Mouse (Mus musculus) ovary, postnatal 14 days (tissue): ENCODE data around the gene Bicra.
A peak's percentile ranks its signal among the peaks of the same experiment; 100 is the strongest.

Source experiments
- DNase-seq: peaks from one replicate; pipeline ENCODE4 v3.0.0; 2022; ENCODE audit warnings: low spot score

The Bicra gene

DNA sequence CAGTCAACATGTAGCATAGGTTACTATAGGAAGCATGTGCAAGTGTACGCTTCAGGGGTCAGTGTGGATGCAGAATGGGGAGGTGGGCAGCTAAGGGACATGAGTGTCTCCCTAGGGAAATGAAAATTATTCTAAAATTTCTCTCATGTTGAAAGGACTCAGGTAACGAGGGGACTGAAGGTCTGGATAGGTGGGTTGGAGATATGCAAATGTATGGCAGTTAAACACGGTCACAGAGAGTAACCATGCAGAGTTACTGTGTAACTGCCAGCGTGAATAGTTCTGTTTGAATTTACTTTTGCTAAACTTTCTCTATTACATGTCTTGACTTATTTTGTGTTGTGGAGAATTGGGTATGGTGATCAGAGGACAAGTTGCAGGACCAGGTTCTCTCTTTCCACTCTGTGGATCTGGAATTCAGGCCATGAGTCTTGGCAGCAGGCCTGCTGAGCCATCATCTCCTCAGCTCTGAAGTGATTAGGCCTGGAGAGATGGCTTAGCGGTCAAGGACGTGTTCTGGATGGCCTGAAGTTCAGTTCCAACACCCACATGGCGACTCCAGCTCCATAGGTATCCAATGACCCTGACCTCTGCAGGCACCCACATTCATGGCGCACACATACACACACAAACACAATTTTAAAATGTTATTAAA lies 33.1 kb downstream of the Bicra start:
- no peak for DNase-seq

DNA sequence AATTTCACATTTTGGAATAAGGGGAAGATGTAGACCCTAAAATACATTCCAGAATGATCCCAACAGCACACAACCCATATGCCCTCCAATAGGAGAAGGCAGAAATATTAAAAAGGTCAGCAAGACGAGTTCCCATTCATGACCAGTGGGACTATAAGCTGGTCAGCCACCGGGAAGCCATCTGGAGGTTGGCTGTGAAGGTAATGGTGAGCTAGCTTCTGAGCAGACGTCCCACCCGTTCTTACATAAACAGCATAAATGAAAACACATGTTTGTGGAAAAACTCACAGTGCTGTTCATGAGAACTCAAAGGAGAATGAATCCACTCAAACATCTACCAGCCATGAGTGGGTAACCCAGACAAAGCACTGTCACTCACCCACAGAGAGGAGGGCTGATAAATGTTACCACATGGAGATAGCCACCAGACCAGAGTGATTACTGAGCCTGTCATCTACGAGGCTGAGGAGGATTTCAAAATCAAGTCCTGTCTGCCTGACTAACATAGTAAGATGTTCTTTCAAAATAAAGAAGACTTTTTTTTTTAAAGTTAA lies 33.9 kb downstream of the Bicra start:
- DNase-seq = no peak

DNA sequence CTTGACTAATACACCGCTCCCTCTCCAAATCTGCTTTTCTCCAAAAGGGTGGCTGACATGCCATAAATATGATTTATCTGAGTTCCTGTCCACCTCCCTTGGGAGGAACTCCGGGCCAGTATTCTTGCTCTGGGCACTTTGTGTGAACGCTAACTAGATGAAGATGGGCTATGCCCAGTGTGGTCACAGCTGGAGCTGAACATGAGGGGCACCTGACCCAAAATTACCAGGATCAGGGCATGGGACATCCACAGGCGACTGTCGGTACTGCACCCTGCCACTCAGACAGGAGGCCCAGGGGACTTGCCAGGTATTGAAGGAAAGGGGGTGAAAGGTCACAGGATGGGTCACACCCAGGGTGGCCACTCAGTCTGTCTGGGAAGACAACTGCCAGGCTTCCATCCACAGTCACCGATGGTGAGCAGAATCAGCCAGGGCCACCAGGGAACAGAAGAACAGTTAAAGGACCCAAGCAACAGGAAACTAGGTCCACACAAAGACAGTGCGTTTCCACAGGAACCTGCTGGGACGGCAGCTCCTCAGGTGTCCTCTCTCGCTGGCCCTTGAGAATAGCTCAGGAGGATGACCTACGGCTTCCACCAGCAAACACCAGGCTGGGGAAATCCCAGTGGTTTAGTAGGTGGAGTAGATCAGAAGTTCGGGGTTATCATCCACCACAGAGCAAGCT lies 35.0 kb downstream of the Bicra start:
- DNase-seq = no peak

DNA sequence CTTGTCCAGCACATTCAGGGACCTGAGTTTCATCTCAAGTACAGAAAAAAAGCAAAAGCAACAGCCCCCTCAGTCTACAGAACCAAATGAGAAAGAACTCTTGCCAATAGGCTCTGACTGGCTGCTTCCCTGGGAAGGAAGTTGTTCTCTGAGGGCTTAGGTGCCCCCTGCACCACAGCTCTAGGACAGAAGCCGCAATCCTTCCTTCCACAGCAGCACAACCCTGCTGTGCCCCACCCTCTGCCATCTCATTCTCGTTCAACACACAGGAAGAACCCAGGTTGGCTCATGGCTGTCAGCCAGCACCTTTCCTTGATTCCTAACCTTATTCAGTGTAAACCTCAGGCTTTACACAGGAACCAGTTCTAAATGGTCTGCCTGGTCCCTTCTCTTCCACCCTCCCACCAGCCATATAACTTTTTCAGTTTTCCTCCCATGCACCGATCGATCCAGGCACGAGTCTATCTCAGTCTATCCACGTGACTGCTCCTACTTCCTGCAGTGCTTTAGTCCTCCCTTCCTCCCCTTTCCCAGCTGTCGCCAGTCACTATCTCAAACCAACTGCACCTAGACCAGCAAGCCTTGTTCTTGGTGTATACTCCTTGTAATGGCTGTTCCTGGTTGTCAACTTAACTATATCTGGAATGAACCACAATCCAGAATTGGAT lies 36.2 kb downstream of the Bicra start:
- no peak for DNase-seq

DNA sequence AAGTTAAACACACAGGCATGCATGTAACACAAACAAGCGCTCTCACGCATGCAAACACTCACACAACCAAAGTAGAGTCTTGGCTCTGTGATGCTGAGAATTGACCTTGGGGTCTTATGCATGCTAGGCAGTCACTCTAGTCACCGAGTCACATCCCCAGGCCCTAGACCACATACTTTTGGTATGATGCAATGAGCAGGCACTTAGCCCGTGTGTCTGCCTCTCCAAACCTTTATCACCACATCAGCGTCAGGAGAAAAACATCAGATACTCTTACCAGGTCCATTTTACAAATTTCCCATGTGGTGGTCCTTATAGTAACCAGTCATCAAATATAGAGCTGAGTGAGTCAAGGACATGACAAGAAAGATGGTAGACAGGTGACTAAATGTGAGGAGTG lies 37.1 kb downstream of the Bicra start:
- DNase-seq = no peak

DNA sequence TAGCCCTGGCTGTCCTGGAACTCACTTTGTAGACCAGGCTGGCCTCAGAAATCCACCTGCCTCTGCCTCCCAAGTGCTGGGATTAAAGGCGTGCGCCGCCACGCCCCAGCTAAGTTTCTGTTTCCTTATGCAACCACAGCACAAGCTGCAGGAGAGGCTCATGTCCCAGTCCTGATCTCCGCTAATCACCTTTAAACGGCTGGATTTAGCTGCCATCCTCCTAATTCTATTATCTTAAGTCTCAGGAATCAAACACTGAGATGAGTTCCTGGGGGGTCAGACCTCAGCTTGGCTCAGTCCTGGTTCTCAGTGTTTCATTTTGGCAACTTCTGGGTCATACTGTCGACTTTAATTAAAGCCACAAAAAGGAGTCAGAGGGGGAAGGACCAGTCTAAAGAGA lies 38.1 kb downstream of the Bicra start:
- DNase-seq = no peak

DNA sequence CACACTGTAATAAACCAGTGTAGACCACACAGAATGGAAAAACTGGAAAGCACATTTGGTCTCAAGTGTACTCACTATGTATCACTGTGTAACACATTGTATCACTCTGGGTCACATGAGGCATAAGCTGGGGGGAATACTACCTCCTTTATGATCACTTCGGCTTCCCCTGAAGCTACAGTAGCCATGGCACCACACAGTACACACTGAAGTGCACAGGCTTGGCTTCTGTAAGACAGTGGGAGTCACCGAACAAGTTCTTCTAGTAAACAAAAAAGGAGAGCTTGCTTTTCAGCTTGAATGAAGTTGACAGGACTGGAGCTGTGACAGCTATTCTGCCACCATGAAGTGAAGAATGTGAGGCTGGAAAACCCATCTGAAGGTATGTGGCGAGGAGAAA lies 42.7 kb downstream of the Bicra start:
- DNase-seq = no peak

DNA sequence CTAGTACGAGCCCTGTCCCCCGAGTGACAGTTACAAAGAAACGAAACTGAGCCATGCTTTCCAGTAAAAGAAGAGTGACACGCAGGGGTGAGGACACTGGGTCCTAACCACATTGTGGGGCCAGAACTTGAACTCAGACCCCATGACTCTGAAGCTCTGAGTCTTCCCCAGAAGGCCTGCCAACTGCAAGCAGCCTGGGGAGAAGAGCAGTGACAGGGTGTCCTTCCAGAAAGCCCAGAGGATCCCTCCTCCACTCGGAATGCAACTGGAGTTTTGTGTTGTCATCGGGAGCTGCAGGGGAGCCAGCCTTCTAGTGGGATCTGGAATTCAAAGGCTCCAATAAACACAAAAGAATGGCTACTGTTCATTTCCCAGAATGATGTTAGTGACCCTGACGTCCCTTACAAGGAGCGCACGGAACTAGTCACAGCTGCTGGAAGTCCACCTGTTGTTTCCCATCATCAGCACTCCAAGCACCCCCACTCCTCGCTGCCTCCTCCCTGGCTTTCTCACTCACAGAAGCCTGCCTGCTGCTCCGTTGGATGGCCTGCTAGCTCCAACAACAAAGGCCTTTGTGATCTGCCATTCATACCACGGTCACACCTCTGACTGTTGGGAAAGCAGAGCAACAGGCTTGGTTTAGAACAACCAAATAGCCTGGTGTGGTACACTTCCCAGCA lies 43.4 kb downstream of the Bicra start:
- no peak for DNase-seq

DNA sequence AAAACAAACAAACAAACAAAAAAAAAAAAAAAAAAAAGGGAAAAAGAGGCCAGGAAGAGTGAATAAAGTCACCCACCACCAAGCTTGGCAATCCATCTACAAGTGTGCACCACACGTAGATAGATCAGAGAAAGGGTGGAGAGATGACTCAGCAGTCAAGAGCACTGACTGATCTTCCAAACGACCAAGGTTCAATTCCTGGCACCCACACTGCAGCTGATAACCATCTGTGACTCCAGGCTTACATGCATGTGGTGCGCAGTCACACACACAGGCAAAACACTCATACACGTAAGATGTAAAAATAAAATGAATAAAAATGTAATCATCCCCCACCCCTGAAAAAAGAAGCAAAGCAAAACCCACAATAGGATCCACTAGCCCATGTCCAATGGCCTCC lies 44.7 kb downstream of the Bicra start:
- no peak for DNase-seq

DNA sequence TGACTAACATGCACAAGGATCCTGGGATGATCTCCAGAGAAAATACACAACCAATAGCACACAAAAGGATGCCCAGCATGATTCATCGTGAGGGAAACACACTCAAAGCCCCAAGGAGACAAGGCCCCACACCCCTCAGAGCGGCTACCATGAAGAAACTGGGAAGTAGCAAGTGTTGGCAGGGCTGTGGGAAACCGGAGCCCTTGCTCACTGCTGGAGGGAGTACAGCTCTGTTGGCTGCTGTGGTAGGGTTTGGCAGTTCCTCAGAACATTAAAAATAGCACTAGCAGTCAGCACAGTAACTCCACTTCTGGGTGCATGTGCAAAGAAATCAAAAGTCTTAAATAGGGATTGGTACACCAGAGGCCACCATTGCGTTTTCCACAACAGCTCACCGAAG lies 45.5 kb downstream of the Bicra start:
- peak; percentile 45 for DNase-seq

DNA sequence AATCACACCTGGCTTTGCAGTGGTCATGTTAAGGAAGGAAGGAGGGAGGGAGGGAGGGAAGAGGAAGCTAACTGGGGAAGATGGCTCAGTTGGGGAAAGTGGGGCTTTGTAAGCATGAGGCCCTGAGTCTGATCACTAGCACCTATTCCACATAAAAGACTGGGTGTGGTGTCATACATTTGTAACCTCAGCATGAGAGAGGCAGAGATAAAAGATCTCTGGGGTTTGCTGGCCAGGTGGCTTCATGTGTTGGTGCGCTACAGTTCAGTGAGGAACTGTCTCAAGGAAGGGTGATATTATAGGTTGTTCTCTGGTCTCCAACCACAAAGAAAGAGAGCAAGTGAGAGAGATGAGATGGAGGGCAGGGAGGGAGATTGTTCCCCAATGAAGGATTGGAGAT lies 46.0 kb downstream of the Bicra start:
- DNase-seq = no peak

DNA sequence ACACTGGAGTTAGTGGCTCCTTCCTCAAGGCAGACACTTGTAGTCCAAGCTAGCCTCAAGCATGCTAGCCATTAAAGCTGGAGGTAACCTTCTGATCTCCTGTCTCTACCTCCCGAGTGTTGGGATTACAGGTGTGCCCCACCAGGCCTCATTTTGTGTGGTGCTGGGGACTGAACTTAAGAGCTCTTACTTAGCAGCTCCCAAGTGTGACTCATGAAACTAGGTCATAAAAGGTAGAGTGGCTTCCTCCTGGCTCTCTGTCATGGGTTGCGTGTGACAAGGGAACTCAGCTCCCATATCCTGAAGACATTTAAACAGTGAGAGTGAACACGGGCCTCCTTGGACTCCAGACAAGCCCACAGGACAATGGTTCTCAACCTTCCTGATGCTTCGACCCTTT lies 53.9 kb downstream of the Bicra start:
- no peak for DNase-seq

DNA sequence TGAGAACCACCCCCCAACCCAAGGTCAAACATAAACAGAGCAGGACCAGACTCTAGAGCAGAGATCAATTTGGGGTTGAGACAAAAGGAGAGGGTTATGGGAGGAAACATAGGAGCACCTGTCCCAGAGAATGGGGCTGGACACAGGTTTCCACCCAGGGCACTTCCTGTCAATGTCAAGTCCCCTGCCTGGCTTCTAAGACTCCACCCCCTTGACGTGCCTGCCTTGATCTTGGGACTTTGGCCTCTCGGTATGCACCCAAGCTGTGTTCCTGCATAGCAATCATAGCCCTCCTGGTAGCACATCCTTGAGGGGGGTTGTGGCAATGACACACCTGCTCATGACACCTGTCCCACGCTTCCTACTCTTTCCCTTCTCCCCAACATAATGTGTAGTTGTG lies 54.6 kb downstream of the Bicra start:
- no peak for DNase-seq

DNA sequence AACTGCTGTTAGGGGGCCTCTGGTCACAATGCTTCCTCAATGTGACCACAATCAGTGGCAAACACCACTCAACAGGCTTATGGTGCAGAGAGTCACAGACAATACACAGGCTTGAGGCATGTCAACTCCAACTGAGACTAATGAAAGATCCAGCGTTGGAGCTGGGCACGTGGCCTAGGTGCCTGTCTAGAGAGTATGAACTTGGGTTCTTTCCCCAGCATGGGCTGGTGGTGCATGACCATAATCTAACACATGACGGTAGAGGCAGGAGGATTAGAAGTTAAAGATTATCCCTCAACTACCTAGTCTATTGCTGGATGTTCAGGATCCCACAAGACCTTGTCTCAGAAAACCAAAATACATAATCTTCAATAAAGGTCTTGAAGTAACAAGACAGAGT lies 56.0 kb downstream of the Bicra start:
- no peak for DNase-seq

DNA sequence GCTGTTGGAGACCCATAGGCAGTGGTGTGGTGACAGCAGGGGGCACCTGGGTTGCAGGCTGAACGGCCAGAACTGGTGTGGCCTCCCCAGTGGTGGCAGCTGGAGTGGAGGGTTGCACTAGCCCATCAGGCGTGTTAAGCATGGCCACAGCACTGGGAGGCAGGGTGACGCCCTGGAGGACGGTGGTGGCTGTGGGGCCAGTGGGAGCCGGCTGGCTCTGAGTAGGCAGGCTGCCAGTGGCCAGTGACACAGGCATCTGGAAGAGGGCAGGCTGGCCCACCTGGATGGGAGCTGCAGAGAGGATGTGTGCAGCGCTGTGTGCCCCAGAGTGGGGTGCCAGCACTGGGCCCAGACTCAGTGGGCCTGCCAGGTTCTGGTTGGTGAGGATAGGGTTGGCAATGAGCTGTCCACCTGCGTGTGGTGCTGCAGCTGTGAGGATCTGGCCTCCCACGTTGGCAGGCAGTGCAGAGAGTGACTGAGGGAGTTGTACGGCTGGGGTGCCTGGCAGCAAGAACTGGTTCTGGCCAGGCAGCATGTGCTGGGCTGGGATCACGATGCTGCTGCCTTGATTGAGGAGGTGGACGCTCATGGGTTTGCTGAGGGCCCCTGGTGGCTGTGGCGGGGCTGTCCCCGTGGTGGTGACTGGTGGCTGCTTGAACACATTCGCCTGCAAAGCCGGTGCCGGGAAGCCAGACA lies 59.9 kb downstream of the Bicra start:
- DNase-seq = no peak

DNA sequence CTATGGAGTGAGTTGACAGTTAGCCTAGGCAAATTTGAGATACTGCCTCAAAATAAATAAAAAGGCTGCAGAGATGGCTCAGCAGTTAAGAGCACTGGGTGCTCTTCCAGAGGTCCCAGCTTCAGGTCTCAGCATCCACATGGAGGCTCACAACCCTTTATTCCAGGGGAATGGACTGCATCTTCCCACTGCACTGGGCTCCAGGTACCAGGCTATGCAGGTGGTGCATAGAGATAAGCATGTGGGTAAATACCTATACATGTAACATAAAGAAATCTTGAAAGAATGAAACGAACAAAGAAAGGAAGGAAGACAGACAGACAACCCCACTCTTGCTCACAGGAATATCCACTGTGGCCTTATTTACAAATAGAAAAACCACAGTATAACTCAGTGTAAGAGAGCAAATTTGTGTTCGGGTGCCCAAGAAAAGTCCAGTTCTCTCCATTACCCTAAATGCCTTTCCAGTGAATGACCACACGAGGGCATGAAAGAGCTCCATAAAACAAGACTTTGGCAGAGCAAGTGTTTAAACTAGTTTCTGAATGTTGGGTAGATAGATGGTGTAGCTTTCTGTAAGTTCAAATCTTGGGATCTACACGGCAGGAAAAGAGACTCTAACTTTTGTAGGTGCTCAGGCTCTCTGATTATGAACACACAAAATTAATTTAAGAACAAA lies 64.9 kb downstream of the Bicra start:
- no peak for DNase-seq

DNA sequence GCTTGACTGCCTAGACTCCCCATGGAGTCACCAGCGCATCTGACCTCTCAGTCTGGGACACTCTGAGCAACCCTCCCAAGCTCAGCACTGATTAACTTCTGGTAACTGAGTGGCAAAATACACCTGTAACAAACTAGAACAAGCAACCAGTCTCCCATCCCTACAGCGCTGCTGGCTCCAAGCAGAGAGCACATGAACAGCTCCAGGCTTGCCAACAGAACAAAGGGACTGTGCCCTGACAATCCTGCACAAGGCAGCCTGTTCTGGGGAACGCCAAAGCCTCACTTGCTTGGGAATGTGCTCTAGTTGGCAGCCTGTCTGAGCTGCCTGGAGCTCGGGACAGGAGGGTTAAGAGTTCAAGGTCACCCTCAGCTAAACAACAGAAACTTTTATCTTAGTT lies 66.2 kb downstream of the Bicra start:
- DNase-seq = no peak

DNA sequence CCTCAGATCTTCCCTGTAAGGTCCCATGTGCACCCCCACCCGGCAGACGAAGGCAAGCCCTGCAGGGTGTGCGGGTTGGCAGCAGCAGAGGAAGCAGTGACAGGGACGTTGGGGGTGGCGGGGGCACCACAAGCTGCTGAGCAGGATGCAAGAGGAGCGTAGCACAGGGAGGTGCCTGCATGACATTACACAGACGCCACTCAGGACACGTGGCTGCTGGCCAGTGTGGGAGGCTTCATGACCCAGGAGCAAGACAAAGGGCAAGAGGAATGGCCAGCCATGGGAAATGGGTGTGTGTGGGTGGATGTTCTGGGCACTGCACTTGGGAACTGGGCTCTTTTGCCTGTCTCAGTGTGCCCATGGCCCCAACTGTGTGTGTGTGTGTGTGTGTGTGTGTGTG lies 67.5 kb downstream of the Bicra start:
- DNase-seq = no peak

DNA sequence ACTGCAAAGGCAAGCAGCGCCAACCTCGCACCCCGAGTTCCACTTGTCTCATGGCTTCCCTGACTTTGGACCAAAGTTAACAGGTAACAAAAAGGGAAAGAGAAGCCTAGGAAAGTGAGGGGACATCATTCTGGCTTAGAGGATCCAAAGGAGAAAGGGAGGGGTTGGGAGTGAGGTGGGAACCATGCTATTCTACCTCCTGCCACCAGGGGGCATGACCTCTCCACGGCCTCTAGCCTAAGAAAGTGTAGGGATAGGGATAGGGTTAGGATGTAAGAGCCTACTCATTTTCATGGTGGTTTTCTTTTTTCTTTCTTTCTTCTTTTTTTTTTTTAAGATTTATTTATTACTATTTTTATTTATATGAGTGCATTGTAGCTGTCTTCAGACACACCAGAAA lies 71.8 kb downstream of the Bicra start:
- peak; percentile 49 for DNase-seq

DNA sequence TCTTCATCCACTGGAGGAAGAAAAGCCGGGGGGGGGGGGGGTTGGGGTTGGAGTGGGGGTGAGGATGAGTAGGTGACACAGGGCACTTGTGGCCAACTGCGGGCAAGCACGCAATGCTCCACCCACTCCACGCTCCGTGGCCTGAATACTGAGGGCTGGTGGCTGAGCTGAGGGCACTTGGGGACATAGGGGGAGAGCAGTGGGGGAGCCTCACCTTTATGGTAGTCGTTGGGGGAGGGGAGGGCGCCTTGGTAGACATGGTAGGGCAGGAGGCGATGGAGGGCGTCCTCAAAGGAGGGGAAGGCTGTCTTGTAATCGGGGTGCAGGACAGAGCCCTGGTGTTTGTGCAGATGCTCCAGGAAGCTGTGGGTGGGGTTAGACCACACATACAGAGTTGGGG lies 72.3 kb downstream of the Bicra start:
- DNase-seq = no peak

DNA sequence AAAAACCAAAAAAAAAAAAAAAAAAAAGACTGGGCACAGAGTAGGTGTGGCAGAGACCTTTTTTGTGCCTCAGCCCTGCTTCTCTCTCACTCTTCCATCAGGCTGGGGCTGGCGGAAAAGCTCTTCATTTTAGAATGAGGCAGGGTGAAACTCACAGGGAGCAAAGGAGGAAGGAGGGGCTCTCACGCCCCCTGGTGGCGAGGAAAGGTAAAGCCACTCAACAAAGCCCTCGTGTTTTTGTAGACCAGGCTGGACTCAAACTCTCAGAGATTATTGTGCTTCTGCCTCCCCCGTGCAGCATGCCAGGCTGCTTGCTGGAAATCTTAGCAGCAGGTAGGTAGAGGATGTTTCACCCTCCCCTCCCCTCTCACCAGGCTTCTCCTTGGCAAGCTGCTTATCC lies 73.0 kb downstream of the Bicra start:
- peak; percentile 54 for DNase-seq

DNA sequence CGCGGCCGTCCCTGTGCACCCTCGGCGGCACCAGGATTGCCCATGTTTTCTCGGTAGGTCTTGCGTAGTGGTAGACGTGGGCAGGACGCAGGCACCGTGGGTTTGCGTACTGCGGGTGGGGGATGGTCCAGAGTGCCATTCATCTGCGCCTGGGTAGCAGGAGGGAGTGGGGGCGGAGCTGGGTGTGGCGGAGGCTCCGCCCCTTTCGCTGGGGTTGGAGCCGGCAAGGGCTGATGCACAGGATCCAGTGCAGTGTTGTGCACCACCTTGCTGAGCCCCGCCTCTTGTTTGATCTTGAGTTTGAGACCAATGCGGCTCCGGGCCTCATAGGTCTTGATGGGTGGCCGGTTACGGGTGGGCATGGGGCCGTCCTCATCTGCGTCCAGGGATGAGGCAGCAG lies 75.5 kb downstream of the Bicra start:
- DNase-seq = no peak
